ENCODE assay signal across 15 mouse cellular contexts in genomic region chr11:120830686-120831085, GRCm38 (mm10). TPM values are rescaled to one million over a fixed set of nuclear protein-coding genes. Genes with fewer than 3 reads are reported as not detected.
A peak's percentile ranks its signal among the peaks of the same experiment; 100 is the strongest.
DNase-seq lines count a peak whose midpoint lies in the region; ATAC-seq and TF ChIP-seq lines count a peak whose summit lies in the region.
"Had no signal": no experiment of that assay in that cellular context is flagged by ENCODE, and none has a peak within 500 bp of the region (broad histone marks: within the 10 kb centered on the region; RNA-seq: fewer than 3 reads in every experiment).

No protein-coding gene starts in this region.

- no peak overlapping the region for H3K9ac ChIP-seq in kidney, embryonic 15.5 days
- H3K9ac ChIP-seq in kidney, postnatal 0 days (ENCODE audit: low read depth, low read length): 0 out of 2 replicates have a peak overlapping the region, but pooled peaks have one; percentile 31
- H3K9ac ChIP-seq: neural tube, embryonic 15.5 days had no signal

- H3K27ac ChIP-seq in kidney, embryonic 15.5 days: no peak overlapping the region
- H3K27ac ChIP-seq in kidney, postnatal 0 days: no peak overlapping the region
- H3K27ac ChIP-seq: neural tube, embryonic 15.5 days had no signal

- WGBS in kidney, embryonic 15.5 days: 76% methylated on average over 12 of the region's 12 CpGs
- 81% methylated on average over 12 of the region's 12 CpGs for WGBS in kidney, postnatal 0 days

- no peaks in the 10 kb centered on the region for H3K36me3 ChIP-seq in kidney, embryonic 15.5 days
- 0 out of 2 replicates have a peak, but pooled peaks cover 5% of the 10 kb centered on the region for H3K36me3 ChIP-seq in kidney, postnatal 0 days (ENCODE audit: insufficient read depth, low read length)
- H3K36me3 ChIP-seq: neural tube, embryonic 15.5 days had no signal

- TF ChIP-seq CTCF in kidney, postnatal 0 days (IDR thresholded peaks at IDR 0.05; ENCODE audit: low read depth): no peak

- H3K4me1 ChIP-seq in kidney, embryonic 15.5 days: peaks cover 3% of the 10 kb centered on the region
- peaks cover under 1% of the 10 kb centered on the region; the same call in 1 of the 2 replicates for H3K4me1 ChIP-seq in kidney, postnatal 0 days (replicated peaks; ENCODE audit: insufficient read depth, low read length)

- H3K4me2 ChIP-seq in kidney, embryonic 15.5 days: no peak overlapping the region
- no peak overlapping the region for H3K4me2 ChIP-seq in kidney, postnatal 0 days (ENCODE audit: low read length)
- H3K4me2 ChIP-seq: neural tube, embryonic 15.5 days had no signal

- peak; percentile 15 for DNase-seq in cerebellum, adult 11-12 months
- no peak for DNase-seq in cerebellum, adult 8-10 months
- DNase-seq in kidney, adult 18-20 months: peak; percentile 64
- peak; percentile 91 for DNase-seq in adipocyte (ENCODE audit: low spot score)
- DNase-seq in kidney, postnatal 0 days (ENCODE audit: low spot score): no peak
- no peak for DNase-seq in lung, postnatal 25 days (ENCODE audit: low spot score)
- DNase-seq: B cell, adult 2 months; cerebellum, adult 9-10 months; gastrocnemius, postnatal 36 days; lung, adult 2 months; right cerebral cortex, adult 18-20 months; thymus, postnatal 36 days had no signal

- H3K4me3 ChIP-seq in kidney, embryonic 15.5 days (replicated peaks): no peak overlapping the region
- no peak overlapping the region for H3K4me3 ChIP-seq in kidney, postnatal 0 days (replicated peaks; ENCODE audit: low read depth, low read length)
- H3K4me3 ChIP-seq: neural tube, embryonic 15.5 days had no signal

- no peak for ATAC-seq in kidney, embryonic 15.5 days (replicated peaks; ENCODE audit: low FRiP score)
- ATAC-seq in kidney, postnatal 0 days (replicated peaks; ENCODE audit: low FRiP score, low read depth): no peak
- no peak for ATAC-seq in monocyte, adult 5-6 weeks (replicated peaks; ENCODE audit: insufficient number of reproducible peaks, low FRiP score, low TSS enrichment, poor library complexity, severe bottlenecking)

- H3K9me3 ChIP-seq in kidney, embryonic 15.5 days (replicated peaks): no peaks in the 10 kb centered on the region
- H3K9me3 ChIP-seq in kidney, postnatal 0 days (replicated peaks; ENCODE audit: low read length): no peaks in the 10 kb centered on the region
- H3K9me3 ChIP-seq: neural tube, embryonic 15.5 days had no signal

- no peaks in the 10 kb centered on the region for H3K27me3 ChIP-seq in kidney, embryonic 15.5 days
- H3K27me3 ChIP-seq in kidney, postnatal 0 days (ENCODE audit: insufficient read depth, low read length): no peaks in the 10 kb centered on the region
- H3K27me3 ChIP-seq: neural tube, embryonic 15.5 days had no signal

RNA-seq across cellular contexts. Expression of gene Fasn, which starts 6.3 kb away (rescaled TPM):
- 44.1 and 51.8 TPM in 2 replicates for polyA plus RNA-seq in kidney, embryonic 15.5 days (2015; fragmentation: Nextera tagmentation; extraction: Ambion mirVana)
- 19.8 and 19.9 TPM in 2 replicates for polyA plus RNA-seq in kidney, postnatal 0 days (2015; fragmentation: Nextera tagmentation; extraction: Ambion mirVana)
- 13.2 to 26.4 TPM (median 13.5 TPM) in 3 replicates for total RNA-seq in monocyte, adult 5-6 weeks (2017)

RNA-seq across cellular contexts. Expression of gene Dus1l, which starts 34.5 kb away (rescaled TPM):
- 74.2 and 87.2 TPM in 2 replicates for polyA plus RNA-seq in kidney, embryonic 15.5 days (2015; fragmentation: Nextera tagmentation; extraction: Ambion mirVana)
- polyA plus RNA-seq in kidney, postnatal 0 days (2015; fragmentation: Nextera tagmentation; extraction: Ambion mirVana): 66.0 and 73.0 TPM in 2 replicates
- total RNA-seq in monocyte, adult 5-6 weeks (2017): 25.1 to 42.4 TPM (median 31.8 TPM) in 3 replicates

RNA-seq across cellular contexts. Expression of gene Gps1, which starts 46.6 kb away (rescaled TPM):
- polyA plus RNA-seq in kidney, embryonic 15.5 days (2015; fragmentation: Nextera tagmentation; extraction: Ambion mirVana): 200 and 215 TPM in 2 replicates
- polyA plus RNA-seq in kidney, postnatal 0 days (2015; fragmentation: Nextera tagmentation; extraction: Ambion mirVana): 158 and 170 TPM in 2 replicates
- total RNA-seq in monocyte, adult 5-6 weeks (2017): 55.0 to 59.6 TPM (median 55.7 TPM) in 3 replicates

RNA-seq across cellular contexts. Expression of gene Rfng, which starts 46.7 kb away (rescaled TPM):
- polyA plus RNA-seq in kidney, embryonic 15.5 days (2015; fragmentation: Nextera tagmentation; extraction: Ambion mirVana): 36.5 and 39.9 TPM in 2 replicates
- 32.4 and 32.6 TPM in 2 replicates for polyA plus RNA-seq in kidney, postnatal 0 days (2015; fragmentation: Nextera tagmentation; extraction: Ambion mirVana)
- total RNA-seq in monocyte, adult 5-6 weeks (2017): 1.0 to 3.9 TPM (median 1.2 TPM) in 3 replicates

Comparison
In these comparisons a context has a peak if more than half of its experiments do, and no peak if none do; other contexts are left out.
1. DNase-seq: peak in cerebellum, adult 11-12 months (single experiment), kidney, adult 18-20 months (single experiment) and adipocyte (single experiment); none in cerebellum, adult 8-10 months (single experiment), kidney, postnatal 0 days (single experiment) and lung, postnatal 25 days (single experiment).